Comparison of ENCODE assay signal across 9 mouse cellular contexts in genomic region chr9:107552690-107553393, GRCm38 (mm10). TPM values are rescaled to one million over a fixed set of nuclear protein-coding genes. Genes with fewer than 3 reads are reported as not detected.
DNase-seq lines count a peak whose midpoint lies in the region; ATAC-seq lines count a peak whose summit lies in the region.
"Had no signal": no experiment of that assay in that cellular context is flagged by ENCODE, and none has a peak within 500 bp of the region (broad histone marks: within the 10 kb centered on the region; RNA-seq: fewer than 3 reads in every experiment).

No protein-coding gene starts in this region.

- peak overlapping the region; percentile 96 for H3K4me2 ChIP-seq in intestine, embryonic 16.5 days (ENCODE audit: low read depth, low read length)
- peak overlapping the region; percentile 95 for H3K4me2 ChIP-seq in stomach, embryonic 14.5 days (replicated peaks; ENCODE audit: low read depth, low read length)

- H3K36me3 ChIP-seq in megakaryocyte, embryonic 14.5 days (replicated peaks; ENCODE audit: low read length) = peaks cover 15% of the 10 kb centered on the region
- peaks cover 8% of the 10 kb centered on the region; the same call in 1 of the 2 replicates for H3K36me3 ChIP-seq in intestine, embryonic 16.5 days (ENCODE audit: control insufficient read depth, insufficient read depth, low read length)
- peaks cover 10% of the 10 kb centered on the region for H3K36me3 ChIP-seq in stomach, embryonic 14.5 days (ENCODE audit: control insufficient read depth, insufficient read depth, low read length)

- WGBS in intestine, embryonic 16.5 days = 72% methylated on average over 5 of the region's 5 CpGs
- WGBS in stomach, embryonic 14.5 days = 75% methylated on average over 5 of the region's 5 CpGs

- no peaks in the 10 kb centered on the region for H3K9me3 ChIP-seq in megakaryocyte, embryonic 14.5 days
- no peaks in the 10 kb centered on the region for H3K9me3 ChIP-seq in intestine, embryonic 16.5 days (ENCODE audit: control insufficient read depth, low read length)
- H3K9me3 ChIP-seq in stomach, embryonic 14.5 days (ENCODE audit: control insufficient read depth, low read depth, low read length) = no peaks in the 10 kb centered on the region

- H3K4me3 ChIP-seq in megakaryocyte, embryonic 14.5 days (replicated peaks) = peak overlapping the region; percentile 96
- peak overlapping the region; percentile 84; the same call in 1 of the 2 replicates for H3K4me3 ChIP-seq in intestine, embryonic 16.5 days (ENCODE audit: low read length)
- H3K4me3 ChIP-seq in stomach, embryonic 14.5 days (ENCODE audit: low read depth, low read length) = peak overlapping the region; percentile 74

- no peak for ATAC-seq in megakaryocyte, adult 5-6 weeks (ENCODE audit: poor library complexity, severe bottlenecking)
- ATAC-seq in intestine, embryonic 16.5 days = no peak
- no peak for ATAC-seq in stomach, embryonic 14.5 days (ENCODE audit: insufficient number of reproducible peaks, insufficient read depth, low FRiP score, low read depth)

- peak overlapping the region; percentile 94; the same call in 1 of the 2 replicates for H3K9ac ChIP-seq in intestine, embryonic 16.5 days (ENCODE audit: low read depth, low read length)
- H3K9ac ChIP-seq in stomach, embryonic 14.5 days (replicated peaks; ENCODE audit: low read depth, low read length) = no peak overlapping the region

- no peak overlapping the region for H3K27ac ChIP-seq in intestine, embryonic 16.5 days (ENCODE audit: low read length)
- H3K27ac ChIP-seq in stomach, embryonic 14.5 days (ENCODE audit: low read length) = no peak overlapping the region

- H3K4me1 ChIP-seq in megakaryocyte, embryonic 14.5 days = peaks cover 77% of the 10 kb centered on the region
- H3K4me1 ChIP-seq in intestine, embryonic 16.5 days (ENCODE audit: control insufficient read depth, insufficient read depth, low read length) = peaks cover 47% of the 10 kb centered on the region
- H3K4me1 ChIP-seq in stomach, embryonic 14.5 days (ENCODE audit: control insufficient read depth, insufficient read depth, low read length) = peaks cover 46% of the 10 kb centered on the region

- H3K27me3 ChIP-seq in megakaryocyte, embryonic 14.5 days (replicated peaks) = peaks cover 8% of the 10 kb centered on the region
- H3K27me3 ChIP-seq in intestine, embryonic 16.5 days (replicated peaks; ENCODE audit: control insufficient read depth, insufficient read depth, low read length) = no peaks in the 10 kb centered on the region
- no peaks in the 10 kb centered on the region for H3K27me3 ChIP-seq in stomach, embryonic 14.5 days (ENCODE audit: control insufficient read depth, insufficient read depth, low read length)

- DNase-seq in heart, adult 11 months = peak; percentile 94
- DNase-seq in heart, adult 9 months (ENCODE audit: low spot score in 2 of 2) = no peak
- DNase-seq in cerebellum, postnatal 25 days = no peak
- DNase-seq in ovary, adult 18-20 months (ENCODE audit: low spot score) = no peak
- DNase-seq: gastrocnemius, postnatal 25 days had no signal

RNA-seq across cellular contexts. Expression of gene Rassf1, which starts 1.5 kb away (rescaled TPM):
- 10.3 and 12.6 TPM in 2 replicates for polyA plus RNA-seq in megakaryocyte, embryonic 14.5 days (2012; ENCODE audit: insufficient read depth, low replicate concordance)
- total RNA-seq in megakaryocyte, adult 5-6 weeks (2015) = 34.3 and 37.7 TPM in 2 replicates
- 46.7 and 57.3 TPM in 2 replicates for total RNA-seq in megakaryocyte, adult 5-6 weeks (2017)
- polyA plus RNA-seq in intestine, embryonic 16.5 days (2015; fragmentation: Nextera tagmentation; extraction: Ambion mirVana) = 52.5 and 53.7 TPM in 2 replicates
- 53.6 and 54.1 TPM in 2 replicates for polyA plus RNA-seq in stomach, embryonic 14.5 days (2014; fragmentation: Nextera tagmentation; extraction: Ambion mirVana)

RNA-seq across cellular contexts. Expression of gene Zmynd10, which starts 5.7 kb away (rescaled TPM):
- 0.68 TPM in 1 of 2 replicates, not detected in the other for polyA plus RNA-seq in megakaryocyte, embryonic 14.5 days (2012; ENCODE audit: insufficient read depth, low replicate concordance)
- not detected in 2 replicates for total RNA-seq in megakaryocyte, adult 5-6 weeks (2015)
- total RNA-seq in megakaryocyte, adult 5-6 weeks (2017) = not detected in 2 replicates
- polyA plus RNA-seq in intestine, embryonic 16.5 days (2015; fragmentation: Nextera tagmentation; extraction: Ambion mirVana) = 2.3 and 2.5 TPM in 2 replicates
- 0.52 and 0.74 TPM in 2 replicates for polyA plus RNA-seq in stomach, embryonic 14.5 days (2014; fragmentation: Nextera tagmentation; extraction: Ambion mirVana)
- total RNA-seq: gastrocnemius, postnatal 25 days had no signal

RNA-seq across cellular contexts. Expression of gene Tusc2, which starts 10.2 kb away (rescaled TPM):
- 23.3 and 103 TPM in 2 replicates for polyA plus RNA-seq in megakaryocyte, embryonic 14.5 days (2012; ENCODE audit: insufficient read depth, low replicate concordance)
- total RNA-seq in megakaryocyte, adult 5-6 weeks (2015) = 12.2 and 12.4 TPM in 2 replicates
- total RNA-seq in megakaryocyte, adult 5-6 weeks (2017) = 8.9 and 10.8 TPM in 2 replicates
- polyA plus RNA-seq in intestine, embryonic 16.5 days (2015; fragmentation: Nextera tagmentation; extraction: Ambion mirVana) = 49.6 and 50.6 TPM in 2 replicates
- 36.2 and 40.3 TPM in 2 replicates for polyA plus RNA-seq in stomach, embryonic 14.5 days (2014; fragmentation: Nextera tagmentation; extraction: Ambion mirVana)

RNA-seq across cellular contexts. Expression of gene Nprl2, which starts 10.8 kb away (rescaled TPM):
- 0.37 TPM in 1 of 2 replicates, not detected in the other for polyA plus RNA-seq in megakaryocyte, embryonic 14.5 days (2012; ENCODE audit: insufficient read depth, low replicate concordance)
- total RNA-seq in megakaryocyte, adult 5-6 weeks (2015) = 8.3 and 12.5 TPM in 2 replicates
- 15.7 and 18.9 TPM in 2 replicates for total RNA-seq in megakaryocyte, adult 5-6 weeks (2017)
- polyA plus RNA-seq in intestine, embryonic 16.5 days (2015; fragmentation: Nextera tagmentation; extraction: Ambion mirVana) = 39.1 and 39.8 TPM in 2 replicates
- 44.7 and 46.0 TPM in 2 replicates for polyA plus RNA-seq in stomach, embryonic 14.5 days (2014; fragmentation: Nextera tagmentation; extraction: Ambion mirVana)

RNA-seq across cellular contexts. Expression of gene Cyb561d2, which starts 10.8 kb away (rescaled TPM):
- 4.2 and 18.5 TPM in 2 replicates for polyA plus RNA-seq in megakaryocyte, embryonic 14.5 days (2012; ENCODE audit: insufficient read depth, low replicate concordance)
- total RNA-seq in megakaryocyte, adult 5-6 weeks (2015) = 12.8 and 15.5 TPM in 2 replicates
- total RNA-seq in megakaryocyte, adult 5-6 weeks (2017) = 14.2 and 21.7 TPM in 2 replicates
- polyA plus RNA-seq in intestine, embryonic 16.5 days (2015; fragmentation: Nextera tagmentation; extraction: Ambion mirVana) = 39.2 and 39.9 TPM in 2 replicates
- 23.8 and 29.2 TPM in 2 replicates for polyA plus RNA-seq in stomach, embryonic 14.5 days (2014; fragmentation: Nextera tagmentation; extraction: Ambion mirVana)
